Mouse (Mus musculus) limb, embryonic 14.5 days (tissue): ENCODE results near the gene Mon2. TPM values are rescaled to one million over a fixed set of nuclear protein-coding genes. Genes with fewer than 3 reads are reported as not detected.

Experiments used
- ATAC-seq: fragments of 200-750 bp; cut with Nextera tagmentation; 2 replicates; pipeline ENCODE4 v1.8.0; 2017; ENCODE audit warnings: low read depth, moderate number of reproducible peaks, moderate TSS enrichment; ENCODE audit not compliant: low FRiP score
- DNase-seq: peaks from one replicate; pipeline ENCODE4 v3.0.0-alpha.2; 2015; ENCODE audit warnings: low spot score
- H3K27ac ChIP-seq: fragments of 300-500 bp; sonication (generic); replicated peaks from 2 replicates; pipeline ENCODE4 v1.5.1; 2014; ENCODE audit warnings: low read depth, mild to moderate bottlenecking, low read length, moderate library complexity, mixed read lengths
- H3K27me3 ChIP-seq: fragments of 300-500 bp; sonication (generic); 2 replicates; pipeline ENCODE4 v1.6.1; 2014; ENCODE audit warnings: low read length, mixed read lengths; ENCODE audit not compliant: control insufficient read depth, insufficient read depth
- H3K36me3 ChIP-seq: fragments of 300-500 bp; sonication (generic); 2 replicates; pipeline ENCODE4 v1.6.1; 2014; ENCODE audit warnings: mild to moderate bottlenecking, low read length, moderate library complexity, mixed read lengths; ENCODE audit not compliant: control insufficient read depth, insufficient read depth
- H3K4me1 ChIP-seq: fragments of 300-500 bp; sonication (generic); 2 replicates; pipeline ENCODE4 v1.6.1; 2014; ENCODE audit warnings: antibody characterized with exemption, low read length, mixed read lengths; ENCODE audit not compliant: control insufficient read depth, insufficient read depth
- H3K4me2 ChIP-seq: fragments of 300-500 bp; sonication (generic); replicated peaks from 2 replicates; pipeline ENCODE4 v1.6.1; 2014; ENCODE audit warnings: low read depth, mild to moderate bottlenecking, low read length, moderate library complexity; ENCODE audit not compliant: severe bottlenecking
- H3K4me3 ChIP-seq: fragments of 300-500 bp; sonication (generic); replicated peaks from 2 replicates; pipeline ENCODE4 v1.5.1; 2014; ENCODE audit warnings: low read length
- H3K9ac ChIP-seq: fragments of 300-500 bp; sonication (generic); 2 replicates; pipeline ENCODE4 v1.6.1; 2014; ENCODE audit warnings: mild to moderate bottlenecking, low read depth, low read length, moderate library complexity; ENCODE audit not compliant: severe bottlenecking
- H3K9me3 ChIP-seq: fragments of 300-500 bp; sonication (generic); 2 replicates; pipeline ENCODE4 v1.6.1; 2016; ENCODE audit warnings: low read length; ENCODE audit not compliant: control insufficient read depth
- POLR2A ChIP-seq: fragments of 200-500 bp; IDR thresholded peaks from 2 replicates; pipeline ENCODE4 v1.8.0; 2012; ENCODE audit warnings: inconsistent platforms, mild to moderate bottlenecking, moderate library complexity, borderline replicate concordance; ENCODE audit not compliant: insufficient read depth, insufficient read length; ENCODE audit errors: extremely low read depth
- WGBS: fragments of 180-500 bp; shearing (Covaris S2); extraction: QIAGEN DNeasy Blood & Tissue Kit; methylation state at CpG from one replicate; pipeline ENCODE4 v1.1.7; 2014; 5-methylcytosine and 5-hydroxymethylcytosine counted together
- polyA plus RNA-seq, 2 experiments: library from polyadenylated mRNA; depleted of rRNA in 1 of 2; stranded (reverse) in 1 of 2; unstranded in 1 of 2; fragments of >200 nt; fragmentation: Nextera tagmentation in 1 of 2; extraction: Ambion mirVana in 1 of 2; gene quantifications; 2 replicates each; pipeline versions ENCODE4 v1.2.1 to v1.2.3; 2012 to 2014

Mon2 gene
- polyA plus RNA-seq, 2 experiments = 46.3 to 83.3 TPM

DNA sequence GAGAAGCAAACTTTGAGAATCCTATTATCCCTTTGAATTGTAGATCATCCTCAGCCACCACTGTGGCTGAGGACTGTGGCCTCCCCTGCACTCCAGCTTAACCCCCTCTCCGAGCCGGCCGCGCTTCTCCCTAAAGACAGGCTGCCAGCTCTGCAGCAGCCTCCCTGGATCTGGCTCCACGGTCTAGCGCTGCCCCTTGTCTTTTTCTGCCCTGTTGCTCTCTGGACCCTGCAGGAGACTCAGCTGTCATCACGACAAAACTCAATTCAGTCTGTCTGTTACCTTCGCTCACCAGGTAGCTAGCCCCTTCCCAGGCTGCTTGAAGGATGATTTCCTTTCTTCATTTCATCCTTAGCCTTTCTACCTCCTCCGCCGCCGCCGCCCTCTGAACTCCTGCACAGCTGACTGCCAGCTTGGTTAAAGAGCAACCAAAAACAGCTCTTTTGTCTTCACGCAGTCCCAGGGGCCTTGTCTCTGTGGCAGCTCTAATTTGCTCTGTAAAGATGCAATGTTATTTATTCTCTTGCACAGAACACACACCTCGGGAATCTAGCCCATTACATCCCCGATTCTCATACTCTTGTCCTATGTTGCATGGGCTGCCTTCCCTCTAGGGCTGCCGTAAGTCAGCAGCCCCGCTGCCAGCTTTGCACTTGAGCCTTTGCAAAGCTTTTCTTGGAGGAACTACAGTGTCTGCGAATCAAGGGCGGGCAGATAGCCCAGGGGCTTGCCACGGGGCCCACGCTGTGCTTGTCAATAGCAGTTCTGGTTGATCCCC, 112.7 kb downstream of the Mon2 start:
- peaks cover 19% of the 10 kb centered on the region for H3K4me1 ChIP-seq
- H3K9me3 ChIP-seq = no peaks in the 10 kb centered on the region
- H3K27me3 ChIP-seq = no peaks in the 10 kb centered on the region
- peak overlapping the region; percentile 21 for H3K4me3 ChIP-seq
- H3K36me3 ChIP-seq = no peaks in the 10 kb centered on the region
- ATAC-seq (peak; percentile 31; the same call in 1 of the 2 replicates), DNase-seq (no peak)
- no peak overlapping the region for H3K27ac ChIP-seq
- WGBS = 7% methylated on average over 21 of the region's 21 CpGs
- peak overlapping the region; percentile 41 for H3K4me2 ChIP-seq
- peak overlapping the region; percentile 32; the same call in 1 of the 2 replicates for H3K9ac ChIP-seq
- no peak for TF ChIP-seq POLR2A

DNA sequence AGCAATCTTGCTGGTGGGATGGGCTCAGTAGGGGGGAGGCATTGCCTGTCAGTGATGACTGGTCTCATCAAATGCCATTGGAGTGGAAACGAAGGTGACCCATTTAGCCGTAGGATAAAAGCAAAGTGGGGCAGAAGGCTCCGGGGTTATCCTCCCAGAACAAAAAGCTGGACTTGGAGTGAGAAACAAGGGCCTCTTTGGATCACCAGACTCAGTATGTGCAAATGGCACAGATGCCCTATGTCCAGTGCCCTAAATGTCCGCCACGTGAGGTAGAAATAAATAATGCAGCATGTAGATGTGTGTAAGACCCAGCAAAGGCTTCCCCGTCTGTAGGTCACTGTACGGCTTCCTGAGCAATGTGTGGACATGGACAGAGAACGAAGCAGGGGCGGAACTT, 113.7 kb downstream of the Mon2 start:
- DNase-seq = no peak
- WGBS = 75% methylated on average over 9 of the region's 9 CpGs
- Histone ChIP-seq H3K4me3 (no peak overlapping the region), H3K36me3 (no peaks in the 10 kb centered on the region), H3K9ac (no peak overlapping the region), H3K27ac (no peak overlapping the region), H3K4me2 (no peak overlapping the region), H3K9me3 (no peaks in the 10 kb centered on the region), H3K4me1 (peaks cover 19% of the 10 kb centered on the region), H3K27me3 (no peaks in the 10 kb centered on the region)
- ATAC-seq = no peak
- no peak for TF ChIP-seq POLR2A

DNA sequence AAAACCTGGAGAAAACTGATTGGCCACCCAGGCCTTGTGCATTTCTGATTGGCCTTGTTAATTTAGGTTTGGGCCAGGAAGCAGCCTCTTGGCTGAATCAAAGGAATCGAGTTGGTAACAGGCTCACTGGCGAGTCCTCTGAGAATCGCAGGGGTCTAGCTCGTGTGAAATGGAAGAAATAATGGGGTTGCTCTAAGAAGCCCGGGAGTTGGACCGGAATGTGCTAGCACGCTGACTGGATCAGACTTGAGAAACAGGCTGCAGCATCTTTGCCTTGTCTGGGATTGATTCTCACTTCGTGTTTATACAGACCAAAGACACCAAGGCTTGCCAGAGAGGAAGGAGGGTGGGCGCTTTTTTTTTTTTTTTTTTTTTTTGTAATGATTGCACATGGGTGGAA, 114.8 kb downstream of the Mon2 start:
- Histone ChIP-seq H3K9ac (no peak overlapping the region), H3K4me3 (no peak overlapping the region), H3K4me2 (no peak overlapping the region), H3K27ac (no peak overlapping the region), H3K4me1 (peaks cover 19% of the 10 kb centered on the region), H3K36me3 (no peaks in the 10 kb centered on the region), H3K27me3 (no peaks in the 10 kb centered on the region), H3K9me3 (no peaks in the 10 kb centered on the region)
- TF ChIP-seq POLR2A = no peak
- ATAC-seq (no peak), DNase-seq (no peak)
- 52% methylated on average over 9 of the region's 9 CpGs for WGBS

DNA sequence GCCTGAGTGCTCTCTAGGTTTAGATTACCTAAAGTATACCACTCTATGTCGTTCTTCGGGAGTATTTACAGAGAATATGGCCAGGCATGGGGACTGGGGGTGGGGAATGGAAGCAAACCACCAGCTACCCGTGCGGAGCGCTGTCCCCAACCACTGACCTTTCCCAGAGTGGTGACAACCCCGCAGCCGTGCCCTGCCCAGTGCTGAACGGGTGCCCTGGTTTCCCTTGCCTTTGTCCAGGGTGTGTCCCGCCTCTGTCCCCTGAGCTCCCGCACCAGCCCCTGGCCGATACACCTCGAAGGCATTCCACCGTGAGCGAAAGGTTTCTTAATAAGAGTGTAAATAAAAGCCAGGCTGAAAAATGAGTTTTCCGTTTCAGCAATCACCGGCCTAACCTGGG, 115.6 kb downstream of the Mon2 start:
- no peak overlapping the region for H3K4me3 ChIP-seq
- no peaks in the 10 kb centered on the region for H3K9me3 ChIP-seq
- WGBS = 63% methylated on average over 16 of the region's 16 CpGs
- H3K4me2 ChIP-seq = no peak overlapping the region
- TF ChIP-seq POLR2A = no peak
- no peaks in the 10 kb centered on the region for H3K36me3 ChIP-seq
- no peak overlapping the region for H3K9ac ChIP-seq
- peaks cover 19% of the 10 kb centered on the region for H3K4me1 ChIP-seq
- H3K27ac ChIP-seq = no peak overlapping the region
- no peaks in the 10 kb centered on the region for H3K27me3 ChIP-seq
- DNase-seq (no peak), ATAC-seq (0 out of 2 replicates have a peak, but pooled peaks have one; percentile 11)

DNA sequence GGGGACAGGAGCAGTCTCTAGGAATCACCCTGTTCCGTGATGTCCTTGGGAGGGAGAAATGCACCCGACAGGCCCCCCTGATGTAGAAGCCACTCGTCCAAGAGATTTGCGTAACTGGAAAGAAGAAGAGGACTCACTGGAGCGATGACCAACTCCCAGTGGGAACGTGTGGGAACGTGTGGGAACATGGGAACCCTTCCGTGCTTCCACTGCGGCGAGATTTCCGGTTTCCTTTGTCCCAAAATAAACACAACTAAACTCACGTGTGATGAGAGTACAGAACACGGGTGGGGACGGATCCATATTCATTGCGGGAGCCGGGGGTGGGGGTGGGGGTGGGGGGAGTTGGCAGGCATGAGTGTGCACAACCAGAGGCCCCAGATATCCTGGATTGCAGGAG, 116.1 kb downstream of the Mon2 start:
- Histone ChIP-seq H3K9ac (no peak overlapping the region), H3K36me3 (no peaks in the 10 kb centered on the region), H3K4me2 (no peak overlapping the region), H3K4me3 (no peak overlapping the region), H3K27ac (no peak overlapping the region), H3K27me3 (no peaks in the 10 kb centered on the region), H3K9me3 (no peaks in the 10 kb centered on the region), H3K4me1 (peaks cover 19% of the 10 kb centered on the region)
- ATAC-seq (no peak), DNase-seq (no peak)
- no peak for TF ChIP-seq POLR2A
- WGBS = 86% methylated on average over 16 of the region's 16 CpGs

DNA sequence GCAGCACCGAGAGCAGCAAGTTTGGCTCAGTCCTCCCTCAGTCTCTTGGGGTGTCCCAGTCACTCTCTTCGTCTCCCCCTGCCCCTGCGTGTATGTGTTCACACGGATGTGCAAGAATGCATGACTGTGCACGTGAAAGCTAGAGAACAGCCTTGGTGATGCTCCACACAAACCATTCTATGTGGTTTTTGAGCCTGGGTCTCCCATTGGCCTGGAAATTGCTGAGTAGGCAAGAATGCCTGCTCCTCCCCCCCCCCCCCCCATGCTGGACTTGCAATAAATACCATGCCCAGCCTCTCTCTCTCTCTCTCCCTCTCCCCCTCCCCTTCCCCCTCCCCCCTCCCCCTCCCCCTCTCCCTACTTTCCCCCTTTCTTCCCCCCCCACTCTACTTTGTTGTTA, 117.6 kb downstream of the Mon2 start:
- H3K4me2 ChIP-seq = no peak overlapping the region
- ATAC-seq (no peak), DNase-seq (no peak)
- no peak overlapping the region for H3K9ac ChIP-seq
- no peaks in the 10 kb centered on the region for H3K27me3 ChIP-seq
- H3K9me3 ChIP-seq = no peaks in the 10 kb centered on the region
- H3K36me3 ChIP-seq = no peaks in the 10 kb centered on the region
- peaks cover 13% of the 10 kb centered on the region for H3K4me1 ChIP-seq
- 90% methylated on average over 5 of the region's 5 CpGs for WGBS
- H3K4me3 ChIP-seq = no peak overlapping the region
- H3K27ac ChIP-seq = no peak overlapping the region
- TF ChIP-seq POLR2A = no peak
